Mouse (Mus musculus): ENCODE data around the gene BC051019.
A peak's percentile ranks its signal among the peaks of the same experiment; 100 is the strongest.

Gene BC051019

GRCm38 (mm10) chr7:109723697-109724096 is at the start of gene BC051019:
BC051019 (minus strand) TSS chr7:109723850.
- DNase-seq (ENCODE audit: low spot score) = no peak

- no peak for DNase-seq (ENCODE audit: low spot score)
Measured at GRCm38 (mm10) chr7:109772251-109772650, 48.6 kb upstream of the BC051019 start.

GRCm38 (mm10) chr7:109768699-109769383 is 45.2 kb upstream of the BC051019 start:
- no peak for DNase-seq (ENCODE audit: low spot score)

GRCm38 (mm10) chr7:109767575-109768350 is 44.1 kb upstream of the BC051019 start:
- no peak for DNase-seq (ENCODE audit: low spot score)

GRCm38 (mm10) chr7:109764009-109764408 is 40.4 kb upstream of the BC051019 start:
- no peak for DNase-seq (ENCODE audit: low spot score)

- DNase-seq (ENCODE audit: low spot score) = no peak
Measured at GRCm38 (mm10) chr7:109756291-109756690, 32.6 kb upstream of the BC051019 start.

GRCm38 (mm10) chr7:109754034-109754433 is 30.4 kb upstream of the BC051019 start:
- DNase-seq (ENCODE audit: low spot score) = no peak

GRCm38 (mm10) chr7:109752008-109752925 is 28.6 kb upstream of the BC051019 start, which contains the start of gene Tmem9b:
Tmem9b (minus strand) TSS chr7:109752875.
- DNase-seq (ENCODE audit: low spot score) = peak; percentile 65

GRCm38 (mm10) chr7:109751427-109752007 is 27.9 kb upstream of the BC051019 start:
- no peak for DNase-seq (ENCODE audit: low spot score)

- no peak for DNase-seq (ENCODE audit: low spot score)
Measured at GRCm38 (mm10) chr7:109747747-109748146, 24.1 kb upstream of the BC051019 start.

GRCm38 (mm10) chr7:109741703-109742102 is 18.1 kb upstream of the BC051019 start:
- DNase-seq (ENCODE audit: low spot score) = no peak

- no peak for DNase-seq (ENCODE audit: low spot score)
Measured at GRCm38 (mm10) chr7:109741060-109741459, 17.4 kb upstream of the BC051019 start.

- DNase-seq (ENCODE audit: low spot score) = no peak
Measured at GRCm38 (mm10) chr7:109739822-109740370, 16.2 kb upstream of the BC051019 start.

- no peak for DNase-seq (ENCODE audit: low spot score)
Measured at GRCm38 (mm10) chr7:109734806-109735205, 11.2 kb upstream of the BC051019 start.

- DNase-seq (ENCODE audit: low spot score) = no peak
Measured at GRCm38 (mm10) chr7:109731626-109732025, 8.0 kb upstream of the BC051019 start, which contains the start of gene Ascl3. Ascl3 (minus strand) TSS chr7:109731726.

GRCm38 (mm10) chr7:109723114-109723513 is 536 bp downstream of the BC051019 start:
- no peak for DNase-seq (ENCODE audit: low spot score)

GRCm38 (mm10) chr7:109722618-109723017 is 1.0 kb downstream of the BC051019 start:
- no peak for DNase-seq (ENCODE audit: low spot score)

GRCm38 (mm10) chr7:109719286-109719685 is 4.4 kb downstream of the BC051019 start:
- no peak for DNase-seq (ENCODE audit: low spot score)

GRCm38 (mm10) chr7:109713434-109713982 is 10.1 kb downstream of the BC051019 start:
- no peak for DNase-seq (ENCODE audit: low spot score)

GRCm38 (mm10) chr7:109712198-109712597 is 11.5 kb downstream of the BC051019 start:
- DNase-seq (ENCODE audit: low spot score) = no peak

GRCm38 (mm10) chr7:109710069-109710468 is 13.6 kb downstream of the BC051019 start:
- no peak for DNase-seq (ENCODE audit: low spot score)

All from left cerebral cortex, adult 11 months (tissue).